Mouse (Mus musculus): ENCODE measurements around the gene Fam222b. TPM values are rescaled to one million over a fixed set of nuclear protein-coding genes. Genes with fewer than 3 reads are reported as not detected.

Fam222b gene
- polyA plus RNA-seq, 1 experiment from 2014 or later: 33.8 TPM

DNA sequence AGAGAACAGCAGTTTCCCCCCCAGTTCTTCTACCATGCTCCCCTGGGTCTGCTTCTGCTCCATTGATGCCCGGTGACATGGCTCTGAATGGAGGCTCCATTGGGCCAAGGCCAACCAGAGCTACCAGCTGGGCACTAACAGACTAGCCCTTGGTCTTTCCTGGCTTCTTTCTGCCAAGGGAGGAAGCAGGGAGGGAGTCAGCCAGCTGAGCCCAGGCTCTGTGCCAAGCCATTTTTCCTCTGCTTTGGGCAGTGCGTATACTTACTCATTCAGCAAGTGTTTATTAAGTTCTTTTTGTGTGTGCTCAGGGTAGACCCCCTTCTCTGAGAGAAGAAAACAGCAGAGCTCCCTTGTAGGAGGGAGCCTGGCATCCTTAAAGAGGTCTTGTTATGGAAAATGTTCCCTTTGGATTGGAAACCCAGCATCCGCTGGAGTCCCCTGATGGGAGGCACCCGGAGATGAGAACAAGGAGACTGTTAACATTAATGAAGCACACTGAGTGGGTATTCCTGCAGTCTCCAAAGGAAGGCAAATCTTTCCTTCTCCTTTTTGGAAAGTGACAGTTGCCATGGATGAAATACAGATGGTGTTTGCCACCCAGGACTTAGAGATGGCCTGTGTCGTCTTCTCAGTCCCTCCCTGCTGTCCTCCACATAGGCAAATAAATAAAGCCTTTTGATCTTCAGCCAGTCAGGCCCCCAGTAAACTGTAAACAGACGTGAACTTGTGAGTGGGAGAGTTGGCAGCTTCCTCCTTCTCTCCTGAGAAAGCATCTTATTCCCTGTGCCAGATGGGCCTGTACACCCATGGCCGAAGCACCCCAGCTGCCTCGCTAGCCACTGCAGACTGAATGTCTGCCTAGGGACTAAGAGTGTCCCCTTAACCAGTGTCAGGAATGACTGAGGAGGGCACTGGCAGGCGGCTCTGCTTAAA is 58.1 kb downstream of the Fam222b start:
- H3K27me3 ChIP-seq (ENCODE audit: insufficient read depth, poor library complexity, severe bottlenecking): no peaks in the 10 kb centered on the region
- H3K4me1 ChIP-seq (replicated peaks): 0 out of 2 replicates have a peak, but pooled peaks cover 6% of the 10 kb centered on the region
- no peak overlapping the region for H3K4me3 ChIP-seq
- no peaks in the 10 kb centered on the region for H3K9me3 ChIP-seq
- WGBS: 82% methylated on average over 9 of the region's 9 CpGs
- no peak for DNase-seq (ENCODE audit: low spot score)
- peaks cover 97% of the 10 kb centered on the region for H3K36me3 ChIP-seq
- no peak overlapping the region for H3K27ac ChIP-seq

GRCm38 (mm10) chr11:78153778-78154177 is 59.3 kb downstream of the Fam222b start:
- Histone ChIP-seq H3K27me3 (ENCODE audit: insufficient read depth, poor library complexity, severe bottlenecking) (no peaks in the 10 kb centered on the region), H3K36me3 (peaks cover 99% of the 10 kb centered on the region), H3K4me1 (replicated peaks) (0 out of 2 replicates have a peak, but pooled peaks cover 9% of the 10 kb centered on the region), H3K9me3 (no peaks in the 10 kb centered on the region), H3K27ac (no peak overlapping the region), H3K4me3 (no peak overlapping the region)
- DNase-seq (ENCODE audit: low spot score): no peak
- 86% methylated on average over 13 of the region's 13 CpGs for WGBS

GRCm38 (mm10) chr11:78155674-78156073 is 61.2 kb downstream of the Fam222b start:
- 81% methylated on average over 5 of the region's 5 CpGs for WGBS
- H3K9me3 ChIP-seq: no peaks in the 10 kb centered on the region
- H3K27me3 ChIP-seq (ENCODE audit: insufficient read depth, poor library complexity, severe bottlenecking): no peaks in the 10 kb centered on the region
- peaks cover 99% of the 10 kb centered on the region for H3K36me3 ChIP-seq
- peaks cover 18% of the 10 kb centered on the region for H3K4me1 ChIP-seq (replicated peaks)
- no peak overlapping the region for H3K27ac ChIP-seq
- H3K4me3 ChIP-seq: no peak overlapping the region
- no peak for DNase-seq (ENCODE audit: low spot score)

GRCm38 (mm10) chr11:78156156-78156699 is 61.8 kb downstream of the Fam222b start:
- no peak for DNase-seq (ENCODE audit: low spot score)
- 80% methylated on average over 6 of the region's 6 CpGs for WGBS
- Histone ChIP-seq H3K27me3 (ENCODE audit: insufficient read depth, poor library complexity, severe bottlenecking) (no peaks in the 10 kb centered on the region), H3K4me1 (replicated peaks) (peaks cover 23% of the 10 kb centered on the region), H3K9me3 (no peaks in the 10 kb centered on the region), H3K27ac (no peak overlapping the region), H3K4me3 (no peak overlapping the region), H3K36me3 (peaks cover 99% of the 10 kb centered on the region)

DNA sequence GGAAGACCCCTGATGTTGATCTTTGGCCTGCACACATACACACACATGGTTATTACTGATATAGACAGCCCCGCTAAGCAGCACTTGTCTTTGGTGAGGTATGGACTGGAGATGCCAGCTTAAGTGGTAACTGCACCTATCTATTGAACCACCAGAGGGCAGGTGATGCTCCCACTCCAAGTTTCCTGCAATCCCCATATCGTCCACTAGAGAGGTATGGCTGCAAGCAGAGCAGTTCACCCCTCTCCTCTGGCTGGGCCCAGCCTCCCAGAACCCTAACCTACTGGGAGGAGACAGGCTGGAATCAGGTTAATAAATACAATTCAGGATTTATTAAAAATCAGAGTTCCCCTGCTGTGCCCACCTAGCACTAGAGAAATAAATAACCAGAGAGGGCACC is 64.6 kb downstream of the Fam222b start:
- DNase-seq (ENCODE audit: low spot score): peak; percentile 75
- peaks cover 45% of the 10 kb centered on the region for H3K4me1 ChIP-seq (replicated peaks)
- WGBS: 32% methylated on average over 2 of the region's 2 CpGs
- peak overlapping the region; percentile 12; the same call in 1 of the 2 replicates for H3K4me3 ChIP-seq
- H3K36me3 ChIP-seq: peaks cover 96% of the 10 kb centered on the region
- no peak overlapping the region for H3K27ac ChIP-seq
- no peaks in the 10 kb centered on the region for H3K9me3 ChIP-seq
- no peaks in the 10 kb centered on the region for H3K27me3 ChIP-seq (ENCODE audit: insufficient read depth, poor library complexity, severe bottlenecking)

- 83% methylated on average over 7 of the region's 7 CpGs for WGBS
- Histone ChIP-seq H3K9me3 (no peaks in the 10 kb centered on the region), H3K4me1 (replicated peaks) (peaks cover 45% of the 10 kb centered on the region), H3K27me3 (ENCODE audit: insufficient read depth, poor library complexity, severe bottlenecking) (no peaks in the 10 kb centered on the region), H3K4me3 (peak overlapping the region; percentile 12; the same call in 1 of the 2 replicates), H3K27ac (no peak overlapping the region), H3K36me3 (peaks cover 91% of the 10 kb centered on the region)
- DNase-seq (ENCODE audit: low spot score): no peak
These were observed 65.1 kb downstream of the Fam222b start for GRCm38 (mm10) chr11:78159557-78159956.

DNA sequence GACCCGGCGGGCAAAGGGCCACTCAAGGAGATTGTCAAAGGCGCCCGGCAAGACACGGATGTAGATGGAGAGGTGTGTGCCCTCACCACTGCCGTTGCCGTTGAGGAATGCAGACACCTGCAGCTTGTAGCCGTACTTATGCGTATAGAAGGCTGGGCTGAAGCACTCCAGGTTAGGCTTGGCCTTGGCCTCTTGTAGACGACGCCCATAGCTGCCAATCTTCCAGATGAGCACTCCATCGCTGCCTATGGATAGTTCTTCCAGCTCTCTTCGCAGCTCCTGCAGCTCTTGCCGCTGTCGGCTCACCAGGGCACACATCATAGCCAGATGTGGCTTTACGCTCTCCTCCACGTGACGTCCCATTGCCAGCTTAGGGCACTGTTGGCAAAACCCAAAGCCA is 65.7 kb downstream of the Fam222b start:
- no peak overlapping the region for H3K4me3 ChIP-seq
- H3K4me1 ChIP-seq (replicated peaks): peaks cover 45% of the 10 kb centered on the region
- no peak for DNase-seq (ENCODE audit: low spot score)
- H3K36me3 ChIP-seq: peaks cover 85% of the 10 kb centered on the region
- H3K27me3 ChIP-seq (ENCODE audit: insufficient read depth, poor library complexity, severe bottlenecking): no peaks in the 10 kb centered on the region
- no peaks in the 10 kb centered on the region for H3K9me3 ChIP-seq
- H3K27ac ChIP-seq: no peak overlapping the region
- WGBS: 91% methylated on average over 18 of the region's 18 CpGs

DNA sequence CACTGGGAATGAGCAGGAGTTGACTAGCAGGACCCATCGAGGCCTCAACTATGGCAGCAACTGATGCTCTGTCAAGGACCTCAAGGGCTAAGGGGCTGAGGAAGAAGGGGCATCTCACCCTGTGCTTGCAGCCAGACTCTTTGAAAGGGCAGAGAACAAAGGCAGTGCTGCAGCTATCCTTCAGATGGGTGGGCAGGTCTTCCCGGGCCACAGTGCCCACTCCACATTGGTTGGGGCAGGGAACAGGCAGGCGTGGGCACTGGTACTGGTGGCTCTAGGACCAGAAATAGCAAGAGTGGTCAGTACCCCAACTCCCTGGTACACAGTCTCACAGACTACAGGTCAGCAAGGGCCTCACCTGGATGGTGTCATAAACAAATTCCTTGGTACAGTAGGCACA is 66.2 kb downstream of the Fam222b start:
- no peak for DNase-seq (ENCODE audit: low spot score)
- no peak overlapping the region for H3K27ac ChIP-seq
- H3K4me3 ChIP-seq: peak overlapping the region; percentile 4; the same call in 1 of the 2 replicates
- 90% methylated on average over 3 of the region's 3 CpGs for WGBS
- peaks cover 80% of the 10 kb centered on the region for H3K36me3 ChIP-seq
- no peaks in the 10 kb centered on the region for H3K27me3 ChIP-seq (ENCODE audit: insufficient read depth, poor library complexity, severe bottlenecking)
- H3K4me1 ChIP-seq (replicated peaks): peaks cover 47% of the 10 kb centered on the region
- no peaks in the 10 kb centered on the region for H3K9me3 ChIP-seq

- Histone ChIP-seq H3K4me1 (replicated peaks) (peaks cover 52% of the 10 kb centered on the region), H3K4me3 (peak overlapping the region; percentile 4; the same call in 1 of the 2 replicates), H3K27me3 (ENCODE audit: insufficient read depth, poor library complexity, severe bottlenecking) (no peaks in the 10 kb centered on the region; the same call in 1 of the 2 replicates), H3K27ac (no peak overlapping the region), H3K9me3 (no peaks in the 10 kb centered on the region), H3K36me3 (peaks cover 75% of the 10 kb centered on the region)
- WGBS: 92% methylated on average over 14 of the region's 14 CpGs
- no peak for DNase-seq (ENCODE audit: low spot score)
These were observed 66.7 kb downstream of the Fam222b start for GRCm38 (mm10) chr11:78161169-78161568.

DNA sequence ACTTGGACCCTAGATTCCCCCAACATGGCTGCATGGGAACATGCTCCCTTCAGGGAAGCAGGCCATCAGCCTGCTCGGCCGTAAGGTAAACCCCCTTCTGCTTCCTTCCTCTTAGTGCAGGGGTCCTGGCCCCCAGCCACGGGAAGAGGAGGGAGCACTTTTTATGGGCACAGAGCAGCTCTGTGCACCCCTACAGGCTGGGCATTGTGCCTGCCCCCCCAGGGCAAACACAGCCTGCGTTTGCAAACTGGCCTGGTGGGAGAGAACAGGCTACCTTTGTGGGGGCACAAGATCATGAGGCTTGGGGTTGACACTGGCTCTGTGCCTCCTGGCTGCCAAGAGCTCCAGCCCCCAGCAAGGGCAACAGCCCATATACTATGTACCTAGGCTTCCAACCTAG is 67.5 kb downstream of the Fam222b start:
- Histone ChIP-seq H3K27ac (peak overlapping the region; percentile 100), H3K4me1 (replicated peaks) (peaks cover 58% of the 10 kb centered on the region), H3K4me3 (peak overlapping the region; percentile 100; the same call in 1 of the 2 replicates), H3K36me3 (peaks cover 67% of the 10 kb centered on the region), H3K27me3 (ENCODE audit: insufficient read depth, poor library complexity, severe bottlenecking) (peaks cover 4% of the 10 kb centered on the region), H3K9me3 (no peaks in the 10 kb centered on the region)
- no peak for DNase-seq (ENCODE audit: low spot score)
- 72% methylated on average over 4 of the region's 4 CpGs for WGBS

GRCm38 (mm10) chr11:78162504-78162903 is 68.0 kb downstream of the Fam222b start:
- 69% methylated on average over 6 of the region's 6 CpGs for WGBS
- H3K4me3 ChIP-seq: peak overlapping the region; percentile 100
- DNase-seq (ENCODE audit: low spot score): no peak
- H3K36me3 ChIP-seq: peaks cover 61% of the 10 kb centered on the region
- peaks cover 58% of the 10 kb centered on the region for H3K4me1 ChIP-seq (replicated peaks)
- H3K27me3 ChIP-seq (ENCODE audit: insufficient read depth, poor library complexity, severe bottlenecking): peaks cover 9% of the 10 kb centered on the region
- H3K9me3 ChIP-seq: no peaks in the 10 kb centered on the region
- peak overlapping the region; percentile 100 for H3K27ac ChIP-seq

DNA sequence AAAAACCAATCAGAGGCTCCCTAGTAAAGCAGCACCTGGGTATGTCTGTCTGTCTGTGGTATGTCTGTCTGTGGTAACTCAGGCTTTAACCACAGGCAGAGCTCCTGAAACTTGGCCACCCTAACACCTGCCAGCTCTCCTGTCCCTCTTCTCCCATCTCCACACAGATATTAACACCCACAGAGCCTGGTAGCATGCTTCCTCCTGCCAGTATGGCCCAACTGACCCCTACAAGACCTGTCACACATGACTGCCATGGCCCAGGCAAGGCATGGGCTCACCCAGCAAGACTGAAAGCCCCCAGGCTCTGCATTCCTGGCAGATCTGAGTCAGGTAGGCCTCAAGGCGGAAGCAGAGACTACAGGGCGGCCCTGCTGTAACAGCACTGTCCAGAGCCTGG is 68.6 kb downstream of the Fam222b start:
- H3K36me3 ChIP-seq: peaks cover 56% of the 10 kb centered on the region
- H3K4me3 ChIP-seq: peak overlapping the region; percentile 100
- H3K27ac ChIP-seq: peak overlapping the region; percentile 100
- H3K4me1 ChIP-seq (replicated peaks): peaks cover 54% of the 10 kb centered on the region
- peaks cover 14% of the 10 kb centered on the region for H3K27me3 ChIP-seq (ENCODE audit: insufficient read depth, poor library complexity, severe bottlenecking)
- WGBS: 75% methylated on average over 2 of the region's 2 CpGs
- no peak for DNase-seq (ENCODE audit: low spot score)
- H3K9me3 ChIP-seq: no peaks in the 10 kb centered on the region

Measured in hindbrain, embryonic 10.5 days (tissue).